Mouse (Mus musculus) liver, embryonic 14.5 days (tissue): ENCODE measurements around the gene Thoc2.

Source experiments
- CTCF ChIP-seq: IDR thresholded peaks from 2 replicates; pipeline ENCODE4 v1.5.1; 2016; ENCODE audit warnings: antibody characterized with exemption, low read depth, control low read depth
- EP300 ChIP-seq: IDR thresholded peaks from 2 replicates; pipeline ENCODE4 v1.6.1; 2016; ENCODE audit warnings: antibody characterized with exemption, low read depth

DNA sequence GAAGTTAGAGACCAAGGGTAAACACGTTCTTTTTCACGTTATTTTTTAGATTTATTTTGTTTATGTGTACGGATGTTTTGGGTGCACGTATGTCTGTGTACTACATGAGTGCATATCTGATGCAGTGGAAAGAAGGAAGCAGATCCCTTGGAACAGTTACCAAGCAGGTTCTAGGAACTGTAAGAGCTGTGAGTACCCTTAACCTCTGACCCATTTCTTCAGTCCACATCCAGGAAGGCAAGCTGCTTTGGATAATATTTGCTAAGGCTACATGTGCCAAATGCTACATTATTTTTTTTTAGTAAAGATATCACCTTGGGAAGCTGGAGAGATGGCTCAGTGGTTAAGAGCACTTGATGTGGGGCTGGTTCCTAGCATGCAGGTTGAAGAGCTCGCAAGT lies 21.4 kb upstream of the Thoc2 start:
- TF ChIP-seq CTCF (no peak), EP300 (no peak)
